Mouse (Mus musculus) heart, adult 8-10 months (tissue): Measurements from ENCODE around the gene Ndufaf8. TPM values are rescaled to one million over a fixed set of nuclear protein-coding genes. Genes with fewer than 3 reads are reported as not detected.

Experiments used
- DNase-seq: peaks from one replicate; pipeline ENCODE4 v3.0.0; 2022; ENCODE audit warnings: low spot score
- total RNA-seq, 4 experiments: library from RNA; stranded (reverse); gene quantifications; 2 replicates each; pipeline ENCODE4 v1.2.4; 2022

Ndufaf8 gene
- 100 to 1,000 TPM in 1 of 4 experiments, 10 to 100 TPM in 3; 68.5 to 103 (median 82.8) TPM for total RNA-seq

DNA sequence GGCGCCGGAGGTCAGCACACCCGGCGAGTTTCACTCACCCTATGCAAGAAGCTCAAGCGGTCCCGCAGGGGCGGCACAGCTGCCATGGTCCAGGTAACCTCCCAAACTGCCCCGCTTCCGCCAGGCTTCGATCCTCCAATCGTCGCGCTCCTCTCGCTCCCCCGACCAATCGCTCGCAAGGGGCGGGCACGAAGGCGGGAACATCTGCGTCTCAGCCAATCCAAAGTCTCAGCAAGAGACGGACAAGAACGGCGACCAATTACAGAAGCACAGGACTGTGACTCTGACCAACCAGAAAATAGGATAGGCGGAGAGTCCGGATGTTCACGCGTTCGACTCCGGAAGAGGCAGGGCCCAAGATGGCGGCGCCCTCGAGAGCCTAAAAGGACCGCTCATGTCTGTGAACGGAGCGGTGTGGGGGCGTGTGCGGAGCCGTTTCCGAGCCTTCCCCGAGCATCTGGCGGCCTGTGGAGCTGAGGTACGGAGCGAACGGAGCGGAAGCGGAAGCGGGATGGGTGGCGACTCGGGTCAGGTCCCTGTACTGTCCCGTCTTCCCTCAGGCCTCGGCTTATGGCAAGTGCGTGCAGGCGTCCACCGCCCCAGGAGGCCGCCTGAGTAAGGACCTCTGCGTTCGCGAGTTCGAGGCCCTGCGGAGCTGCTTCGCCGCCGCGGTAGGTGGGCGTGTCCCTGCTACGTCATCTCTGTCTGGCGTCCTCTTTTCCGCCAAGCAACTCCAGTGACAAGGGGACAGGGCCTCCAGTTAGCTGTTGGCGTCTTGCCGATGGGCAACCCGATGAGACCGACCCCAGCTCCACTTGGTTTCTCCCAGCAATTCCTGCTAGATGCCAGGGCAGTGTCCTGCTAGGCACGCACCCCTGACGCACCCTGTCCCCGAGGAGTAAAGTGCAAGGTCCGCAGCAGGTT lies at the start of gene Ndufaf8, which contains the start of gene Tepsin:
TSS of gene Ndufaf8 (plus strand) at position 341 of the 924 bp plus-strand sequence.
TSS of gene Tepsin (minus strand) at position 144 of the 924 bp plus-strand sequence.
- peak; percentile 100 for DNase-seq

DNA sequence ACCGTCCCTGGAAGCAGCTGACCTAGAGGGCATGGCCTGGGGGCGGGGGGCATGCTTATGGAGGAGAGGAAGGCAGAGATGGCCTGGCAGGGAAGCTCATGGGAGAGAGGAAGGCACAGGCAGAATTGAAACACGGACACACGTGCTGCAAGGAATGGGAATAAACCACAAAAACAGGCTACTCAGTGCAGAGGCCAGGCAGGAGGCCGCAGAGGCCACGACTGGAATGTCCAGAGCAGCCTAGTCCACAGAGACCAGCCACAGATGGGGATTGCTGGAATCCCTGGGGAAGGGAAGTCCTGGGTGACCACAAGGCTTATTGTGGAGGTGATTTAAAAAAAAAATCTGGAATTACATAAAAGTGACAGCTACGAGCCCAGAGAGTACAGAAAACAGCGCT lies 49.7 kb upstream of the Ndufaf8 start:
- no peak for DNase-seq

DNA sequence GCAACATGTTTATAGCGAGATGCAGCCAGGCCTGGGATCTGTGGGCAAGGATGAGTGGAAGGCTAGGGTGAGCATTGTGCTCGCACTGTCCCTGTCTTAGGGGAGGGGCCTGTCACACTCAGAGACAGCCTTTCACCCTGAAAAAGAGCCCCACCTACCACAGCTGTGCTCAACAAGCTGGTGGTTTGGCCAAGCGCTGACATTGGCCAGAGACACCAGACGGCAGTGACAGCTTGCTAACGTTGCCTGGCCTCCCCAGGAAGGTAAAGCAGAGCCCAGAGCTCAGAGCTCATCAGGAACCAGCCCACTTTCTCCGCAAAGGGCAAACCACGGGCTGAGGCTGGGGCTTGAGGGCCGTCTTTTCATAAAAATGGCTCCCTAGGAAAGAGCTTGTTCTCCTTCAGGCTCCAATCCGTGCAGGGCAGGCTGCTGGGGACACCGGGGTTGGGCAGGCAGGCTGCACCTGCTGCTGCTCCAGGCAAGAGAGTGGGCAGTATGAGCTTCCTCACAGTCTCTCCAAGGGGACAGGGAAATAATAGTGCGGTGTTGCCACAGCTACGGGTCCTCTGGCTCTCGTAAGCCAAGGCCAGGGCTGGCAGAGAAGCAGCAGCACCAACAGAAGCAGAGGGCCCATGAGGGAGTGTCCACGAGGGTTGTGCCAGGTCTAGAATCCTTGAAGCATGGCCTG lies 47.5 kb upstream of the Ndufaf8 start:
- DNase-seq = no peak

DNA sequence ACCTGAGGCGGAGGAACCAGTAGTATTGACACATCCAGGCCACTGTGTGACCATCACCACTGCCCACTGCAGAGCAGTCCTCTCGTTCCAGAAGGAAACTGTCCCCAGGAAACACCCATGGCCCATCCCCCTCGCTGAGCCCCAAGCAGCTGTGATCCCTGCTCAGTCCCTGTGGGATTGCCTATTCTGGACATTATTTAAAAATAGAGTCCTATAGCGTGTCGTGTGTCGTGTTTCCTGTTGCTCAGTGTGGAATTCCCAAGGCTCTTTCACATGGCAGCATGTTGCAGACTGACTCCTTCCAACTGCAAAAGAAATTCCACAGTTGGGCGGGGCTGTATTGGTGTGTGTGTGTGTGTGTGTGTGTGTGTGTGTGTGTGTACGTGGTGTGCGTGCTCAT lies 46.5 kb upstream of the Ndufaf8 start:
- DNase-seq = peak; percentile 27

DNA sequence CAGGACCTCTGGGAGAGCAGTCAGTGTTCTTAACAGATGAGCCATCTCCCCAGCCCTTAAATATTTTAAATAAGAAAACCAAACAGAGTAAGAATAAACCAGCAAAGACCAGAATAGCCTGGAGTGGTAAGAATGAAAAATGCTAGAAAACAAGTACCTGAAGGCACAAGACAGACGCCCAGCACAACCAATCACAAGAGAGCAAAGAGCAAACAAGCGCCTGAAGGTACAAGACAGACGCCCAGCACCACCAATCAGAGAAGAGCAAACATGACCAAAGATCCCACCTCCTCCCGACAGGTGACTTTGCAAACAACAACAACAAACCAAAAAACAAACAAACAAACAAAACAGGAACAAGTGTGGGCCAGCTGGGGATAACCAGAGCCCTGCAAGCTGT lies 44.9 kb upstream of the Ndufaf8 start:
- DNase-seq = no peak

DNA sequence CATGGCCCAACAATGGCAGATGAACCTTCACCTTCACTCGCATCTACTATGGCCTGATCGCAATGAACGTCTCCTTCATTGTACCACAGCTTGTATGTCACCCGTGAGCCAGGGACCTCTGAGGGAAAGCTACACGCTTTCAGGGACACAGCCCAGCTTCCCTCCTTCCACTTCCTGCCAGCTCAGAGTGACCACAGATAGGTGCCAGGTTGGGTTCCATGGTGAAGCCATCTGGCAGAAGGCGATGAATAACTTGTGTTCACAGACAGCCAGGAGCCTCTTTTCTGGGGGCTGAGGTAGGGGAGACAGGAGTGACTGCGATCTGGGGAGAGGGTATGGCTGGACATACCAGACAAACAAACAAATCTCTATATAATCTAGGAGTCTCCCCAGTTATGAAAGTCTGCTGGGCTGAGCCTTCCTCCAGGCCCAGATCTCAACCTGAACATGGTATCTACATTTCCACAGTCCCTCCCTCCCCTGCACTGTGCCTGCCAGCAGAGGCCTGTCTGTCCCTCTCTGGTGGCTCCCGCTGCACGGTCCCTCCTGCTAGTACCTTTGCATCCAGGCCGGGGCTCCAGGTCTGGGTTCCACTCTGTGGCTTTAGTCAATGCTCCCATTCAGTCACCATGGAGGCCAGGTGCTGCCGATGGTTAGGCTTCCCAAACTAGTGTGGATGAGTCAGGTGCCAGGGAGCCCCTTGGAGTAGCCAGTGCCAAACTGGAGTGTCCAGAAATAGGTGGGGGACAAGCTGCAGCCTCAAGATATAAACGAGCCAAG lies 42.6 kb upstream of the Ndufaf8 start:
- DNase-seq = no peak

DNA sequence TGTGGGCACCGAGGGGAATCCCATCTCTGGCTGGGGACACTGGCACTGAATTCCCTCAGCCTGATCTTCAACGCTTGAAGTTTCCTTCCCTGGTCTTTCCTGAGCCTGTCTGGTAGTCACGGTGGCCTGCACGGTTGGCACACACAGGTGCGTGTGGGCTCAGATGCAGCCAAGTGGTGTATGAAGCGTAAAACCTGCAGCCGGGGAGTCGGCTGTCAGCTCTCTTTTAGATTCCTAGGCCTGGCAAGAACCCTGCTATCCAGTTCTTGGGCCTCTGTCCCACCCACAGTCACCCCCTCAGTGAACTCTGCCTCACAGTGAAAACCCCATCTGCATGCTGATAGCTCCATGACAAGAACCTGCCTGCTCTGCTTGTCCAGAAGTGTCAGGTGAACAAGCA lies 38.1 kb upstream of the Ndufaf8 start:
- DNase-seq = no peak

DNA sequence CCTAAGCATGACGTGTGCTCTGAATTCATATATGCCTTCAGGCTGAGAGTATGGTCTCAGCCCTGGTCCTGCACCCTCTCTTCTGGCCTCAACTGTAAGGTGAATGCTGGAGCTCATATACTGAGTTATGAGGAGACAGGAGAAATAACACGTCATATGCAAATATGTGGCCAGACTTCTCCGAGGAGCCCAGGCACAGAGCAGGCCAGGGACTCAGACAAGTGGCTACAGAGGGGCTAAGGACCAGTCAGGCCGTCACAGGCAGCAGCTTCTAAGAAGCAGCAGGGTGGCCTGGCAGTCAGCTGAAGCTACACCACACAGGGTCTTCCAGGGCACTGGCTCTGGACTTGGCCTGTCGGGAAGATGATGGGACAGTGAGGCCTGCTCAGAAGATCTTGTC lies 35.4 kb upstream of the Ndufaf8 start:
- DNase-seq = no peak

DNA sequence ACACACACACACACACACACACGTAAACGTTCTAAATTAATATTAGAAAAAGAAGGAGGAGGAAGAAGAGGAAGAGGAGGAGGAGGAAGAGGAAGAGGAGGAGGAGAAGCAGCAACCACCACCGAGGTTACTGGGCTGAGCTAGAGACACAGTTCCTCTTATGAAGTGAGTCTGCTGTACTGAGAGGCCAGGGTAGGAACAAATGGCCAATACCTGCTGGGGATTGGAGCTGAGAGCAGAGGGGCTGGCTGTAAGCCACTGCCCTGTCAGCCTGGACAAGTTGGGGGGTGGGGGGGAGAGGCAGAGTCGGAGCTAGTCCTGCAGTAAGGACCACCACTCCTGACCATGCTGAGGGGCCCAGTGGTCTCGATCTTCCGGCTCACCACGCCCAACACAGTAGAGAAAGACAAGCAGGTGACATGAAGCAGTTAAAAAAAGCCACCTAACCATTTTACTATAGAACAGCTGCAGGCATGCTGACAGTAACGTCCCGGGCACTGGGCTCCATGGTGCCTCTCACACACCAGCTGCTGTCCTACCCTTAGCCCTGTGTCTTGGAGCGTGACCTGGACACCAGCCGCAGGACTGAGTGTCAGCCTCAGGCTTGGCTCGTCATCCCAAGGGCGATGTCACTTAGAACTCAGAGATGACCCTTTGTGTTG lies 34.6 kb upstream of the Ndufaf8 start:
- DNase-seq = no peak

DNA sequence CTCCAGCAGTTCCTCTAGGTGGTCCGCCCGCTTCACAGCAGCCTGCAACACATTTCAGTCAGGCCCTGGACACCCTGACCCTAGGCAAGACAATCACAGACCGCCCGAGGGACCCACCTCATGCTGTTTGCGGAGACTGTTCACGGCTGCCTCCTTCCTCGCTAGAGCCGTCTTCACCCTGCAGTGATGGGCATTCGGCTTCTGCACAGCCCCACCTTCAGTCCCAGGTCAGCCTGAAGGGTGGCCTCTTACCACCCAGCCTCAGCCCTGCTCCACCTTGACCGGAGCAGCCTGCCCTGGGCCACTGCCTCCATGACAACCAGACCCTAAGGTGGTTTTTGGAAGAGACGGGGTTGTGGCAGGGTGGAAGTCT lies 34.1 kb upstream of the Ndufaf8 start:
- DNase-seq = no peak

DNA sequence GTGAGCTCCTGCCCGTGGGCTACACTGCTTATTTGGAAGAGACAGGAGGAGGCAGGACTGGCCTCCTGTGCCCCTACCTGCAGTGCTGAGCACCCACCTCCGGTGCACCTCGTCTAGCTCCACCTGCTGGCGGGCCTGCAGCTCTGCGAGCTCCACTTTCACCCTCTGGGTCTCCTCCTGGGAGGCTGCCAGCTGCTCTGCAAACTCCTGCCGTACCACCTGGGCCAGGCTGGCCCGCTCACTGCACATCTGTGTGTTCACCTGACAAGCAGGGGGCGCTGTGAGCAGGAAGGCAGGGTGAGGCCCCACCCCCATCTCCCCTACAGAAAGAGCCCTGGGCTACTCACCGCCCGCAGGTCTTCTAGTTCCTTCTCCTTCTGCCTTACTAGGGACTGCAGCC lies 33.4 kb upstream of the Ndufaf8 start:
- DNase-seq = peak; percentile 29

DNA sequence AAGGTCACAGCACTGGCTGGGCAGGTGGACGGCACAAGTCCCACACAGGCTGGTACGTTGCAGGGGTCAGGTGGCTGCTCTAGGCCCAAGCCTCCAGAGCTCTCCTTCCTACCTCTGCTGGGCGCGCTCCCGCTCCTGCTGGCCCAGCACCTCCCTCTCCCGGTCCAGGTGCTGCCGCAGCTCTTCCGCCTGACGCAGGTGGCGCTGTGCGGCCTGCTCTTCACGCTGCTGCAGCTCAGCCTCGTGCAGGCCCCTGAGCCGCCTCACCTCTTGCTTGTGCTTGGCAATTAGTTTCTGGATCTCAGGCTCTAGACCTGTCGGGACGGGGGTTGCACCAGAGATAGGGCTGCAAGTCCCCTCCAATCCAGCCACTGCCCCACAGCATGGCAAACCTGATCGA lies 30.9 kb upstream of the Ndufaf8 start:
- no peak for DNase-seq

DNA sequence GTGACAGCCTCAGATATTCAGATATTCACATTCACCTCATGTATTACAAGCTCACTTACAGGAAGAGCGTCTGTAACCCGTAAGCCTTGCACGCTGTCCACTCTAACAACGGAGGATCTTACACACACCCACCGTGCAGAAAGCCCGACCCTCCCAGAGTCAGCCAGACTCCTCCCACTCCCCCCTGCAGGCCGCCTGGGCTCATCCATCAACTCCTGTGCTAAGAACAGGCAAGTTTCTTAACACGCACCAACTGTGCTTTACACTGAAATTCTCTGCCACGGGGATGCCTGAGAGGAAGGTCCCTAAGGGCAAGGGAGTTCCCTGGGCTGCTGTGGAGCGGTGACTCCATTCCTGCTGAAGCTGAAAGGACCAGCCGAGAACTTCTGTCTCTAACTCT lies 29.5 kb upstream of the Ndufaf8 start:
- no peak for DNase-seq

DNA sequence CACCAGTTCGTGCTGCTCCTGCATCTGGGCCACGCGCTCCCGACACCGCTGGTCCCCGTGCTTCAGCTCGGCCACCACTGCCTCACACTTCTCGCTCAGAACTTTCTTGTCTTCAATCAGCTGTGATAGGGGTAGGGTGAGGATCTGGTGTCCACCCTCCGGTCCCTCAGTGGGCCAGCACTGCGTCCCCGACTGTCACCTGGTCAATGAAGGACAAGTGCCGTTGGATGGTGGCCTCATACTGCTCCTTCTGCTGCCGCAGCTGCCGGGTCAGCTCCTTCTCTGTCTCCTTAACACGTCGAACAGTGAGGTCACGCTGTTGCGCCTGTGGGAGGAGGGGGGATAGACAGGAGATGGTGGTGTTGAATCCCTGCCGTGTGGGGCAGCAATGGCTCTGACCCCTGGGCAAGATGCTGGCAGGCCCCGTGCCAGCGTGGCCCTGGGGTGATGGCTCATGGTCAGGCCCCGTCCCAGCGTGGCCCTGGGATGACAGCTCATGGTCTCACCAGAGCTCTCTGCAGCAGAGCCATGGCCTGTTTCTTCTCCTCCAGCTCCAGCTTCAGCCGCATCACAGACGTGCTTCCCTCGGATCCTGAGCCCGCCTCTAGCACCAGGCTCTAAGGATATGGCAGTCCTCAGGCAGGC lies 28.3 kb upstream of the Ndufaf8 start:
- no peak for DNase-seq

DNA sequence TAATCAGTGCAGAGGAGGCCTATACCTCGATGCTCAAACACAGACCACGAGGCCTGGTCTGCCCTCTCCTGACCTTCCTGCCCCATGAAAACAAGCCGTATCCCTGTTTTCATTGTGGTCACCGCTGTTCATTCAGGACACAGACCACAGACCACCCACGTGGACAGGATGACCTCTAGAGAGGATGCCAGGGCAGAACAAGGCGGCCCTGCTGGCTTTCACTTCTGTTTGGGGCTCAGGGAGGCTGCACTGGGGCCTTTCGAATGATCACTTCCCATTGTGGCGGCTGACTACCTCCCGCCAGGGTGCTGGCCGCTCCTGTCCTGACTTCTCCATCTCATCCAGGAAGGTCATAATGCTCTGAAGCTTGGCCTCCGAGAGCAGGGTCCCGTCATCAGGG lies 27.7 kb upstream of the Ndufaf8 start:
- DNase-seq = no peak

DNA sequence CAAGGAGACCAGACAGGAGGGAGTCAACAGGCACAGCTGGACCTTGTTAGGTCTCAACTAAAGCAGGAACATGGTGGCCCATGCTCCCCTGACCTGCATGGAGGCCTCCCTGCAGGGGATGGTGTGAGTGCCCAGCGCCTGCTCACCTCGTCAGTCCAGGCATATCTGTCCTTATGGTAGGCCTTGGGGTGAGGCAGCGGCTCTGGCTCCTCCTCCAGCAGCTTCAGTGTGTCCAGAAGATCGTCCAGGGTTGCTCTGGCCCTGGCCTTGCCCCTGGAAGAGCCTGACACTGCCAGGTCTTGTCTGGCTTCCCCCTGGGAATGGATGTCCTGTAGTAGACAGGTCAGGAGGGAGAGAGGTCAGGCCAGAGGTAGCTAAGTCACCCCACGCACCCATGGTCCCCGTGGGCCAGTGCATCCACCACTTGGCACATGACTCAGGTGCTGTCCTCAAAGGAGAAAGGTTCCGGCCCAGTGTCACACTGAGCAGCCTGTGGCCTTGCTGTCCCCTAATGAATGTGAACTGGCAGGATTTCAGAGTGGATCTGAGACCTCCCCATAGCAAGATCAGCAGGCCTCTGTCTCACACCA lies 26.9 kb upstream of the Ndufaf8 start:
- DNase-seq = no peak

DNA sequence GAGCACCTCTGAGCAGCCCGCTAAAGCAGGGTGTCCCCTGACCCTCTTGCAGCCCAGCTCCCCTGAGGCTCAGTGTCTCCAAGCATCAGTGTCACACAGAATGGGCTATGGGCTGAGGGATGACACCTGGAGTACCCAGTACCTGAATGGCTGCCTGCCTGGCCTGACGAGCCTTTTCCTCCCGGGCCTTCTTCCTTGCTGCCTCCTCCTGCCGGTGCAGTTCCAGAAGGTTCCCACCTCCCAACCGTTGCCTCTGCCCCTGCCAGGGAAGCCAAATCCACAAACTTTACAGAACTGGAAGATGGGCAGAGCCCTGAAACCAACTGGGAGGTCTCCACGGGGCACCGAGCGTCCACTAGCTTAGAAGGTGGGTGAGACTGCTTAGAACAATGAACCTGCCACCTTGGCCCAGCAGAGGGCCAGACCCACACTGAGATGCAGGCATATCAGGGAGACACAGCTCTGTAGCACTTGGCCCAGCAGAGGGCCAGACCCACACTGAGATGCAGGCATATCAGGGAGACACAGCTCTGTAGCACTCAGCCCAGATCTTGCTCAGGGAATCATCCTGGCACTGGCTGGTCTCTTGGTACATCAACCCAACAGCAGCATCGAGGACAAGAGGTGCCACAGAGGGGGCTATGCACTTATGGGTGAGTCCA lies 25.6 kb upstream of the Ndufaf8 start:
- DNase-seq = no peak

DNA sequence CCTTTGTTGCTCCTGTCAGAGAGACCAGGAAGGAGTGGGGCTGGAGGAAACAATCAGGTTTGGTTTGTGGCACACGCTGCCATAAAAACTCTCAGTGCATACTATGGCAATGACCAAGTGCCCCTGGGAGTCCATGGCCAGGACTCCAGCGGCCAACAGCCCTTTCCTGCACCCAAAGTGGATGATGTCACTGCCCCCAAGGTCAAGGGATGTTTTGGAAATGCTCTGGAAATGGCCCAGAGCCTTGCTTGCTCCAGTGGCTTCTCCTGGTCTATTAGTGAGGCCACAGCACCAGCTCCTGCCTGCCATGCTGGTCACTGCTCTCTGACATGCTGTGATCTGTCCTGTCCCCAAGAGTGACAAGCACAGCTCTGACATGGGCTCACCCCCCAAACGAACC lies 22.5 kb upstream of the Ndufaf8 start:
- DNase-seq = no peak

DNA sequence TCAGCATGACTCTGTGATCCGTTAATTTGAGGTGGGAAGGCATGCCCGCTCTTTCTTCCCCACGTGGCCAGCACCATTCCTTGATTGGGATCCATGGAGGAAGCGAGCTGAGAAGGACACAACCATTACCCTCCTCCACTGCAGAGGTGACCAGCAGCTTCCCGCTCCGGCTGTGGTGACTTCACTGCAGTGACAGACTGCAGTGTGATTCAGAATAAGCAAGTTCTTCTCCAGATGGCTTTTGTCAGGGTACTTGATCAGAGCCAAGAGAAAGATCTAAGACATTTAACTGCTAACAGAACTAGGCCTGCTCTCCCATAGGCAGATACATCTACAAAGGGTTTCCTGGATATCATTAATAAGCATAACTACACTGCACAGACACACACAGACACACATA lies 18.4 kb upstream of the Ndufaf8 start:
- DNase-seq = no peak
